Mouse (Mus musculus) fibroblast of lung, adult 2 months (primary cell): ENCODE measurements around the gene Mpg.
A peak's percentile ranks its signal among the peaks of the same experiment; 100 is the strongest.
"Not testable (repeated sequence)": the region's sequence is repeated elsewhere in the genome, so short reads cannot be mapped to it uniquely, and the experiment has no call there.

ENCODE experiments used
- DNase-seq: peaks from one replicate; pipeline ENCODE4 v3.0.0-alpha.2; 2011; ENCODE audit warnings: low read depth

The Mpg gene

DNA sequence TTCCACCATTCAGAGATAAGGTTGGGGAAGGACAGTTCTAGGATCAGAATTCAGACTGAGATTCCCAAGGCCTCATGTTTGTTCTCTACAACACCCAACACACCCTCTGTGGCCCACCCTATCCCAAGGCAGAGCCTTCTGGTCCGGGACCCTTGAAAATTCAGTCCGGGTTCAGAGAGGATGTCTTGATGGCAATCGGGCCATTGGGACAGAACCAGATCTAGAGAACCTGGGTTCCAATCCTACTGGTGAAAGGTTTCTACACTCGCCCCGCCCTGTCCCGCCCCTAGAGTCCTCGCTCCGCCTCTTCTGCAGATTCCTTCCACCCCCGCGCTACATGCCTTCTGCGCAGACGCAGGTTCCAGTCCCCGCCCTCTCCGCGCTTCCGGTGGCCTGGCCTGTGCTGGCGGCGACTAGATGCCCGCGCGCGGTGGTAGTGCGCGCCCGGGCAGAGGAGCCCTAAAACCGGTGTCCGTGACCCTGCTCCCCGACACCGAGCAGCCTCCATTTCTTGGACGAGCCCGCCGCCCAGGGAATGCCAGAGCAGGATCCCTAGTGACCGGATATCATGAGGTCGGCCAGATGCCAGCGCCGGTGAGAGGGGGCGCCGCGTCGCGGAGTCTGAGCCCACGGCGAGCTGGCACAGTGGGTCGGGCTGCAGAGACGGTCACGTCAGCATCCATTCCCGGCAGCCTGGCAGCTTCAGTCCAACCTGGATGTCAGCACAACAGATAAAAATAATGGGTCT, at the start of gene Mpg:
Gene Mpg, plus strand, starts transcription at position 382 of the 748 bp plus-strand sequence.
- DNase-seq = no peak

- no peak for DNase-seq
These were observed 47.8 kb upstream of the Mpg start for GRCm38 (mm10) chr11:32178506-32178905.

- no peak for DNase-seq
These were observed 45.1 kb upstream of the Mpg start for GRCm38 (mm10) chr11:32181246-32181645.

DNA sequence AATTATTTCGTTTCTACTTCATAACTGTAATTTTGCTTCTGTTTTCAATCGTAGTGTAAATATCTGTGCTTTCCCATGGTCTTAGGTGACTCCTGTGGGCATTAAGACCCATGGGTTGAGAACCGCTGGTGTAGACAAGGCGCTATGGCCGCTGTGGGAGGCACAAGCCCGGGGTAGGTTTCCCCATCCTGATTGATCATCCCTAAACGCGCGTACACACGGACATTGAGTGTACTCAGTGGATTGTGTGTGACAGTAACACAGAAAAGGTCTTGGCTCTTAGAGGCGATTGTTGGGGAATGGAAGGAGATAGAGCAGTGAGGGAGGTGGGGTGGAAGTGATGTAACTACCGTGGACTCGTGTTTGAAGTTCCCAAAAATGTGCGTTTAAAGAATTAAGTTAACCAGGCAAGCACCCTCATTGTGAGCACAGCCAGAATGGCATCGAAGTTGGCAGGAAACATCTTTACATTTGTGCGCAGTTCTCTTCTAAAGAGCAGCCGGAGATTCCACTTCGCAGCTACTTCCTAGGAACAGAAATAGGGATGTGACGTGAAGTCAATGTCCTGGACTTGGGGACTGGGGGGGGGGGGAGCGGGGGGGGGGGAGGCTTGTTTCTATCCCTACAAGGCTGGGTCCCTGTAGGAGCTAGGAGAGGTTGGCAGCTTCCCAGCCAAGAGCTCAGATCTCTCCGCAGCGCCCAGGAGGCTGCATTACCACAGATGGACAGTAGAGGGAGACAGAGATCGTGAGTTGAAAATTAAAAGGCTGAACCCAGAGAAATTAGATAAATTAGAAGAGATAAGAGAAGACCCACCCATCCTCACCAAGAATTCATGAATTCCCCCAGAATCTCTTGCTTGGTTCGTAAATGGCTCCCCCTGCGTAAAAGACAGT, 44.1 kb upstream of the Mpg start:
- peak; percentile 38 for DNase-seq

- no peak for DNase-seq
These were observed 41.8 kb upstream of the Mpg start for GRCm38 (mm10) chr11:32184469-32184868.

- DNase-seq = no peak
These were observed 40.3 kb upstream of the Mpg start for GRCm38 (mm10) chr11:32186031-32186430.

- no peak for DNase-seq
These were observed 39.0 kb upstream of the Mpg start for GRCm38 (mm10) chr11:32187256-32187655.

GRCm38 (mm10) chr11:32188881-32189280, 37.4 kb upstream of the Mpg start:
- DNase-seq = no peak

GRCm38 (mm10) chr11:32189434-32189833, 36.9 kb upstream of the Mpg start:
- no peak for DNase-seq

- DNase-seq = no peak
These were observed 36.2 kb upstream of the Mpg start for GRCm38 (mm10) chr11:32190119-32190518.

- no peak for DNase-seq
These were observed 35.6 kb upstream of the Mpg start for GRCm38 (mm10) chr11:32190603-32191110.

DNA sequence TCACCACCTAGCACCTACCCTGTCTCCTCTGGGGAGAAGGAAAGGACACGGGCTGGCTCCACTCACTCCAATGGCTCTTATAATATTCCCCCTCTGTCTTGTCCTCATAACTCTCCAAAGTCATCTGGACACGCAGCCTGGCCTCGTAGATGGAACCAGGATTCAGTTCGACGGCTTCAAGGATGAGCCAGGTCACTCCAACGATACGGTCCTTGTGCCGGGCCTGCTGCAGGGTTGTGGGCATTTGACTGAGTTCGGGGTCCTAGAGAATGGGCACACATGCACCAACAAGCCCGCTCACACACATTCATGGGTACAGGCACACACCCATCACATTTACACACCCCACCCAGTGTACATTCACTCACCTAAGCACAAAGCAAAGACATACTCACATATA, 33.1 kb upstream of the Mpg start:
- no peak for DNase-seq

GRCm38 (mm10) chr11:32194086-32194485, 32.2 kb upstream of the Mpg start:
- no peak for DNase-seq

DNA sequence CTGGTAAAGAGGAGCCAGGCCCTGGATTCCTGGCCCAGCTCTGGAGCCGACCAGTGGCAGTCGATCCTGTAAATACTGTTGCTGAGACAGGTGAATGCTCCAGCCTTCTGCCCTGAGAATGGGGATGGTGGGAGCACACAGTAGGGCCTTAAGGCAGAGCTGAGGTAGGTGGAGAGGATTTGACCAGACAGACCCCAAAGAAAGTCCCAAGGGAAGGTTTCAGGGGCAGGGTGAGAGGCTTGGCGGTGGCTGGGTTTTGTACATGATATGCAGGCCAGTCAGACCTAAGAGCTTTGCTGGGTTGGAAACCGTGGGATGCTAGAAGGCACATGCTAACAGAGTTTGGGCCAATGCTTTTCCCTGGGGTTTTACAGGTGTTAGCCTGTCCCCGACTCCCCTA, 31.7 kb upstream of the Mpg start:
- DNase-seq = no peak

DNA sequence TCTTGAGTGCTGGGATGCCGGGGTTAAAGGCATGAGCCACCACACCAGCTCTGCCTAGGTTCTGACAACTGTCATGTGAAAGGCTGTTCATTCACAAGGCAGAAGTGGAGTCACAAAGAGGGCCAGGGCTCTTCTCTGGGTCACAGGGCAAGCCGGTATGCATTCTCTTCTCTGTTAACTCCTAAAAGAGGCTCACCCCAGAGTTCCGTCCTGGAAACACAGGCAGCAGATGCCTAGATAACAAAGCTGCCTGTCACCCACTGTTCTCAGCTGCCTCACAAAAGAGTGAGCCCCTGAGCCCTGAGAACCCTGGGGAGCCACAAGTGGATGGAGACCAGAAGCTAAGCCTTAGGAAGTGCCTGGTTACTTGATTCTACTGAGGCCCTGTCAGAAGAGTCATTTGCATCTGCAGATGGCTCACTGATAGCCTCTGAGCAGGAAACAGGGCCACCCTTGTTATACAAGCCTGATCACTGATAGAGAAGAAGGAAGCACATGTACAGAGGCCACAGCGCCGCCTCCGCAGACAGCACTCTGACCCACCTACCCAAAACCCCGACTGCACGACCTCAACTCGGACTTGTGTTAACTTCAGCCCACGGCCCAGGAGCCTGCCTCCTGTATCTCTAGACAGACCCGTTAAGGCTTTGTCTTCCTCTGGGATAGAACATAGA, 30.3 kb upstream of the Mpg start:
- DNase-seq = no peak

GRCm38 (mm10) chr11:32196727-32197126, 29.6 kb upstream of the Mpg start:
- no peak for DNase-seq

GRCm38 (mm10) chr11:32197766-32198165, 28.5 kb upstream of the Mpg start:
- no peak for DNase-seq

DNA sequence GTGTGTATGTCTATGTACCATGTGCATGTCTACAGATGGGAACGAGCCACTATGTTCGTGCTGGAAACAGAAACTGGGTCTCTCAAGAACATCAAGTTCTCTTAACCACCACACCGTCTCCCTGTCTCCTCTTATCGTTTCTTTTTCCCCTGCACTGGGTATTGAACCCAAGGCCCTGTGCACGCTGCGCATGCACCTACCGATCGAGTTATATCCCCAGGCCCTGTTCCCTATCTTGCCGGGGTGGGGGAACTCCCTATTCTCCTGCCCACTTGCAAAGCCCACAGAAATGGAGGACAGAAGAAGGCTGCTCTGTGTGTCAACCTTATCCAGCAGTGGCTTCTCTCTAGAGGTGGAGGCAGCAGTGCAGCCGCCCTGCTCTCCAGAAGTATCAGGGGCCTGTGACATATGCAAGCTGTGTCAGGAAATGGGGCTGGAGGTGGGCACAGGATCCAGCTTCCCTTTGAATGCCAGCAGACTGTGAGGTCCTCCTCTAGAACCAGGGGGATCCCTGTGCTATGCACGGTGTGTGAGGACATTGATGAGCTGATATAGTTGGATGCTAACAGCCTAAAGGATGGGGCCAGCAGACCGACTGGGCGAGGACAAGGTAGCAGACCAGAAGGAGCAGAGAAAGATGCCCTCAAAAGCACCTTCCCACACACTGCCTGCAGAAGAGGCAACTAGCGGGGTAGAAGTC, 27.9 kb upstream of the Mpg start:
- DNase-seq = no peak

- DNase-seq = no peak
These were observed 27.1 kb upstream of the Mpg start for GRCm38 (mm10) chr11:32199230-32199629.

DNA sequence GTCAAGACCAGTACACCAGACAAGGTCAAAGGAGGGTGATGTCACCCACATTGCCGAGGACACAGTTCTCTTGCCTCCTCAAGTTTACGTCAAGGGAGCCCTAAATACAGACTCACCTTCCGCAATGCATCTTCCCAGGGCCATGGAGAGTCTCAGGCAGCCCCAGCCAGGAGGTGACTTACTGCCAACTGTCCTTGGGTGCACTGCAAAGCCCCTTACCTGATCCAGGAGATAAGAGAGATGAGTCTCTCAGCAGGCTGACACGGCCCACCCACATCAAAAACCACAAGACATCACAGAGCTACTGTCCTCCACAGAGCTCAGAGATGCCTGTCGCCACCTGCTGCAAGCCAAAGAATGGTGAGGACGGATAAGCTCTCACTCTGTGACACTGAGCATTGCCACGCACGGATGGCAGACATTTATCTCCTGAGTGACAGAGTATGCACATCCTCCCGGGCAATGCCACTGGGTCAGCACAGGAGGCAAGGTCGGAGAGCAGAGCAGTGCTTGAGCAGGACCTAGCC, 26.2 kb upstream of the Mpg start, which contains the start of gene Il9r:
Gene Il9r, minus strand, starts transcription at position 205 of the 527 bp plus-strand sequence.
- no peak for DNase-seq

DNA sequence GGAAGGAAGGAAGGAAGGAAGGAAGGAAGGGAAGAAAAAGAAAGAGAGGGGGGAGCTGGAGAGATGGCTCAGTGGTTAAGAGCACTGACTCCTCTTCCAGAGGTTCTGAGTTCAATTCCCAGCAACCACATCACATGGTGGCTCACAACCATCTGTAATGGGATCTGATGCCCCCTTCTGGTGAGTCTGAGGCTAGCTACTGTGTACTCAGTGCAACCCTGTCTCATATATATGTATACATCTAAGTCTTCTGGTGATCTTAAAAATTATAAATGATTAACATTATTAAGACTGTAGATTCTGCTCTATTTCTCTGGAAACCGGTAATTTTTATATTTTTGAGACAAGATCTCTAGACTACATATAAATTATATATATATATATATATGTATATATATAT, 25.3 kb upstream of the Mpg start:
- DNase-seq = not testable (repeated sequence)
